Mouse (Mus musculus): ENCODE results near the gene Rbm47.

DNA sequence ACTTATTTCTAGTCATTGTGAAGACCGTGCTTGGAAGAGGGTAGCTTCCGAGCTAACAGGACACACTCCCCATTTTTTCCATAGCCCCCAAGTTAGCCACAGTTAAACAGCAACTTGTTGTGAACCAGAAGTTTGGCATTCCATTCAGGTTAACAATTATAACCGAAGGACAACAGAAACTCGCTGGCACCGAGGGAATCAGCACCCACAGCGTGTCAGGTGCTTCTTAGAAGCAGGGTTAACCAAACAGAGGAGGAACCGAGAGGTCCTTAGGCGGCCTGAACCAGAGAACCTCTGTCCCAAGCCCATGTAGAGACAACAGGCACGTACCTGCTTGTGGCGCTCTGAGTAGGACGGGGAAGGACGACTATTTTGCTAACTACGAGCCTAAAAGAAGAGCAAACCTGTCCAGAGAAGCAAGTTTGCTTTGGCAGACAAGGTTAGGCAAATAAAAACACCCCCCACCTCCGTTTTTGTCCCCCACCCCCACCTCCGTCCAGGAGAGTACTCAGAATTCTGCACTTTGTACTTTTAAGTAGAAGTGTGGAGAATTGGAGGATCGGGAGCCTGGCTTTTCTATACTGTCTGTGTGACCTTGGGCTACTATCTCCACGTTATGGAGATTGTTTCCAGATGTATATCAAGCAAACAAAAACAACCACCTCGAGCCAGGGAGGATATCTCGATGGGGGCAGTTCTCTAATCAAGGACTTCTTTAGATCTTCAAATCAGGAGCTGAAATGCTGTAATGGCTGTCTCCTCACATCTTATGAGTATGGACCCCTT is 91.3 kb downstream of the Rbm47 start:
- TF ChIP-seq POLR2A (IDR thresholded peaks at IDR 0.05; ENCODE audit: insufficient read depth, low read depth, low read length) (no peak), CTCF (IDR thresholded peaks at IDR 0.05) (no peak), EP300 (IDR thresholded peaks at IDR 0.05; ENCODE audit: insufficient read depth, low read depth, low read length) (no peak)

Data from heart, adult 2 months (tissue).